Mouse (Mus musculus) lung, postnatal 0 days (tissue): Measurements from ENCODE around the gene Osbp. TPM values are rescaled to one million over a fixed set of nuclear protein-coding genes. Genes with fewer than 3 reads are reported as not detected.
"Not testable (repeated sequence)": the region's sequence is repeated elsewhere in the genome, so short reads cannot be mapped to it uniquely, and the experiment has no call there.

Experiments
- ATAC-seq: fragments of 200-750 bp; cut with Nextera tagmentation; 2 replicates; pipeline ENCODE4 v1.8.0; 2017; ENCODE audit warnings: moderate library complexity
- DNase-seq: peaks from one replicate; pipeline ENCODE4 v3.0.0-alpha.2; 2016; ENCODE audit warnings: low spot score
- H3K27ac ChIP-seq: fragments of 300-500 bp; sonication (generic); 2 replicates; pipeline ENCODE4 v1.5.1; 2014; ENCODE audit warnings: antibody characterized with exemption, mild to moderate bottlenecking, low read length, mixed read lengths
- H3K27me3 ChIP-seq: fragments of 300-500 bp; sonication (generic); replicated peaks from 2 replicates; pipeline ENCODE4 v1.6.1; 2014; ENCODE audit warnings: low read length, mixed read lengths; ENCODE audit not compliant: insufficient read depth
- H3K36me3 ChIP-seq: fragments of 300-500 bp; sonication (generic); 2 replicates; pipeline ENCODE4 v1.6.1; 2014; ENCODE audit warnings: low read length, mixed read lengths; ENCODE audit not compliant: insufficient read depth
- H3K4me1 ChIP-seq: fragments of 300-500 bp; sonication (generic); 2 replicates; pipeline ENCODE4 v1.6.1; 2014; ENCODE audit warnings: antibody characterized with exemption, low read depth, low read length, mixed read lengths; ENCODE audit not compliant: insufficient read depth
- H3K4me2 ChIP-seq: fragments of 300-500 bp; sonication (generic); replicated peaks from 2 replicates; pipeline ENCODE4 v1.6.1; 2014; ENCODE audit warnings: low read depth, mild to moderate bottlenecking, low read length, moderate library complexity, mixed read lengths
- H3K4me3 ChIP-seq: fragments of 300-500 bp; sonication (generic); 2 replicates; pipeline ENCODE4 v1.5.1; 2014; ENCODE audit warnings: low read depth, low read length
- H3K9ac ChIP-seq: fragments of 300-500 bp; sonication (generic); replicated peaks from 2 replicates; pipeline ENCODE4 v1.6.1; 2014; ENCODE audit warnings: low read depth, mild to moderate bottlenecking
- H3K9me3 ChIP-seq: fragments of 300-500 bp; sonication (generic); 2 replicates; pipeline ENCODE4 v1.6.1; 2016; ENCODE audit warnings: low read length, mixed read lengths
- CTCF ChIP-seq: IDR thresholded peaks from 2 replicates; pipeline ENCODE4 v1.5.1; 2016; ENCODE audit warnings: antibody characterized with exemption, mild to moderate bottlenecking
- EP300 ChIP-seq: IDR thresholded peaks from 2 replicates; pipeline ENCODE4 v1.6.1; 2016; ENCODE audit warnings: antibody characterized with exemption, mild to moderate bottlenecking, control low read depth
- WGBS: fragments of 180-500 bp; shearing (Covaris S2); extraction: QIAGEN DNeasy Blood & Tissue Kit; methylation state at CpG from one replicate; pipeline ENCODE4 v1.1.7; 2014; 5-methylcytosine and 5-hydroxymethylcytosine counted together
- polyA plus RNA-seq: library from polyadenylated mRNA; unstranded; fragments of >200 nt; fragmentation: Nextera tagmentation; extraction: Ambion mirVana; gene quantifications from 2 replicates; pipeline ENCODE4 v1.2.1, GENCODE M21; 2015

Osbp gene
- polyA plus RNA-seq, 1 experiment from 2014 or later, result 4.6 TPM

- DNase-seq (no peak), ATAC-seq (no peak)
- no peaks in the 10 kb centered on the region for H3K27me3 ChIP-seq
- no peak overlapping the region for H3K4me3 ChIP-seq
- H3K9me3 ChIP-seq, result no peaks in the 10 kb centered on the region
- H3K36me3 ChIP-seq, result peaks cover 49% of the 10 kb centered on the region
- no peak overlapping the region for H3K9ac ChIP-seq
- H3K27ac ChIP-seq, result no peak overlapping the region
- 75% methylated on average over 4 of the region's 4 CpGs for WGBS
- H3K4me2 ChIP-seq, result no peak overlapping the region
- TF ChIP-seq CTCF (no peak), EP300 (no peak)
- H3K4me1 ChIP-seq, result no peaks in the 10 kb centered on the region
Measured at GRCm38 (mm10) chr19:11980471-11980870, 14.7 kb downstream of the Osbp start.

- H3K4me1 ChIP-seq, H3K4me2 ChIP-seq, H3K9ac ChIP-seq, H3K27ac ChIP-seq, H3K27me3 ChIP-seq, H3K4me3 ChIP-seq, DNase-seq, H3K9me3 ChIP-seq, ATAC-seq: not testable (repeated sequence)
- 75% methylated on average over 5 of the region's 5 CpGs for WGBS
- peaks cover 42% of the 10 kb centered on the region for H3K36me3 ChIP-seq
Measured at GRCm38 (mm10) chr19:11984614-11985013, 18.9 kb downstream of the Osbp start.

- Histone ChIP-seq H3K9me3 (no peaks in the 10 kb centered on the region), H3K9ac (no peak overlapping the region), H3K4me1 (no peaks in the 10 kb centered on the region), H3K4me3 (no peak overlapping the region), H3K36me3 (peaks cover 60% of the 10 kb centered on the region), H3K27ac (no peak overlapping the region), H3K27me3 (no peaks in the 10 kb centered on the region), H3K4me2 (no peak overlapping the region)
- no peak for ATAC-seq
- WGBS, result 92% methylated on average over 3 of the region's 3 CpGs
- TF ChIP-seq CTCF, result 0 out of 2 replicates have a peak, but pooled peaks have one; percentile 15
- TF ChIP-seq EP300, result no peak
- DNase-seq, result no peak
Measured at GRCm38 (mm10) chr19:11987841-11988240, 22.1 kb downstream of the Osbp start.

GRCm38 (mm10) chr19:11989334-11989733 is 23.6 kb downstream of the Osbp start:
- H3K9me3 ChIP-seq, result no peaks in the 10 kb centered on the region
- no peak overlapping the region for H3K4me2 ChIP-seq
- no peak overlapping the region for H3K27ac ChIP-seq
- TF ChIP-seq CTCF (no peak), EP300 (no peak)
- H3K4me1 ChIP-seq, result no peaks in the 10 kb centered on the region
- H3K27me3 ChIP-seq, result no peaks in the 10 kb centered on the region
- no peak overlapping the region for H3K4me3 ChIP-seq
- peaks cover 46% of the 10 kb centered on the region for H3K36me3 ChIP-seq
- no peak overlapping the region for H3K9ac ChIP-seq
- WGBS, result 95% methylated on average over 7 of the region's 7 CpGs
- DNase-seq (no peak), ATAC-seq (no peak)

- no peak overlapping the region for H3K4me2 ChIP-seq
- no peak overlapping the region for H3K27ac ChIP-seq
- no peaks in the 10 kb centered on the region for H3K4me1 ChIP-seq
- 88% methylated on average over 9 of the region's 9 CpGs for WGBS
- H3K9ac ChIP-seq, result no peak overlapping the region
- no peak overlapping the region for H3K4me3 ChIP-seq
- H3K27me3 ChIP-seq, result no peaks in the 10 kb centered on the region
- DNase-seq, result no peak
- no peaks in the 10 kb centered on the region for H3K9me3 ChIP-seq
- ATAC-seq, result no peak
- peaks cover 33% of the 10 kb centered on the region for H3K36me3 ChIP-seq
- TF ChIP-seq EP300 (no peak), CTCF (no peak)
Measured at GRCm38 (mm10) chr19:11992034-11992433, 26.3 kb downstream of the Osbp start.

GRCm38 (mm10) chr19:11992441-11993029 is 26.8 kb downstream of the Osbp start:
- no peak overlapping the region for H3K4me3 ChIP-seq
- no peak overlapping the region for H3K9ac ChIP-seq
- no peak overlapping the region for H3K27ac ChIP-seq
- no peaks in the 10 kb centered on the region for H3K4me1 ChIP-seq
- H3K27me3 ChIP-seq, result no peaks in the 10 kb centered on the region
- H3K9me3 ChIP-seq, result no peaks in the 10 kb centered on the region
- no peak for ATAC-seq
- H3K36me3 ChIP-seq, result peaks cover 29% of the 10 kb centered on the region
- WGBS, result 84% methylated on average over 10 of the region's 10 CpGs
- no peak overlapping the region for H3K4me2 ChIP-seq
- no peak for DNase-seq
- TF ChIP-seq EP300, result no peak
- TF ChIP-seq CTCF, result no peak
